Mouse (Mus musculus) midbrain, embryonic 16.5 days (tissue): Measurements from ENCODE around the gene Camkmt. TPM values are rescaled to one million over a fixed set of nuclear protein-coding genes. Genes with fewer than 3 reads are reported as not detected.

Experiments used
- polyA plus RNA-seq: library from polyadenylated mRNA; unstranded; fragments of >200 nt; fragmentation: Nextera tagmentation; extraction: Ambion mirVana; gene quantifications from 2 replicates; pipeline ENCODE4 v1.2.1, GENCODE M21; 2015

Camkmt gene
- polyA plus RNA-seq, 1 experiment from 2014 or later: 23.2 TPM

Other genes with a start within 250 kb of the Camkmt start
- gene Ppm1b, start 133.8 kb upstream of the Camkmt start, polyA plus RNA-seq: 74.1 and 79.2 TPM in 2 replicates
- gene Slc3a1, start 62.2 kb upstream of the Camkmt start, polyA plus RNA-seq: 0.20 and 0.27 TPM in 2 replicates
- gene Prepl, start 311 bp upstream of the Camkmt start, polyA plus RNA-seq: 123 and 143 TPM in 2 replicates